Mouse (Mus musculus) stomach, embryonic 15.5 days (tissue): ENCODE data around the gene Lsg1. TPM values are rescaled to one million over a fixed set of nuclear protein-coding genes. Genes with fewer than 3 reads are reported as not detected.
A peak's percentile ranks its signal among the peaks of the same experiment; 100 is the strongest.

Experiments used
- ATAC-seq: fragments of 200-750 bp; cut with Nextera tagmentation; 2 replicates; pipeline ENCODE4 v1.8.0; 2017; ENCODE audit warnings: low read depth, moderate number of reproducible peaks, moderate TSS enrichment; ENCODE audit not compliant: insufficient read depth, low FRiP score
- H3K27ac ChIP-seq: fragments of 300-500 bp; sonication (generic); 2 replicates; pipeline ENCODE4 v1.5.1; 2015; ENCODE audit warnings: mild to moderate bottlenecking, inconsistent platforms
- H3K27me3 ChIP-seq: fragments of 300-500 bp; sonication (generic); replicated peaks from 2 replicates; pipeline ENCODE4 v1.6.1; 2015; ENCODE audit warnings: inconsistent platforms
- H3K36me3 ChIP-seq: fragments of 300-500 bp; sonication (generic); 2 replicates; pipeline ENCODE4 v1.6.1; 2015; ENCODE audit warnings: inconsistent platforms
- H3K4me1 ChIP-seq: fragments of 300-500 bp; sonication (generic); 2 replicates; pipeline ENCODE4 v1.6.1; 2015; ENCODE audit warnings: inconsistent platforms
- H3K4me2 ChIP-seq: fragments of 300-500 bp; sonication (generic); 2 replicates; pipeline ENCODE4 v1.6.1; 2015; ENCODE audit warnings: mild to moderate bottlenecking, inconsistent platforms
- H3K4me3 ChIP-seq: fragments of 300-500 bp; sonication (generic); replicated peaks from 2 replicates; pipeline ENCODE4 v1.5.1; 2015; ENCODE audit warnings: inconsistent platforms
- H3K9ac ChIP-seq: fragments of 300-500 bp; sonication (generic); 2 replicates; pipeline ENCODE4 v1.6.1; 2015; ENCODE audit warnings: inconsistent platforms
- H3K9me3 ChIP-seq: fragments of 300-500 bp; sonication (generic); 2 replicates; pipeline ENCODE4 v1.6.1; 2016; ENCODE audit warnings: inconsistent platforms
- WGBS: fragments of 180-500 bp; shearing (Covaris S2); methylation state at CpG from one replicate; pipeline ENCODE4 v1.1.7; 2015; 5-methylcytosine and 5-hydroxymethylcytosine counted together
- polyA plus RNA-seq: library from polyadenylated mRNA; unstranded; fragments of >200 nt; fragmentation: Nextera tagmentation; extraction: Ambion mirVana; gene quantifications from 2 replicates; pipeline ENCODE4 v1.2.1, GENCODE M21; 2015

The Lsg1 gene
- polyA plus RNA-seq, 1 experiment from 2014 or later = 56.1 TPM

- WGBS = 73% methylated on average over 13 of the region's 13 CpGs
- Histone ChIP-seq H3K4me3 (peak overlapping the region; percentile 70), H3K27ac (peak overlapping the region; percentile 54), H3K4me1 (peaks cover 22% of the 10 kb centered on the region), H3K9me3 (no peaks in the 10 kb centered on the region), H3K9ac (no peak overlapping the region; the same call in 1 of the 2 replicates), H3K36me3 (no peaks in the 10 kb centered on the region), H3K4me2 (peak overlapping the region; percentile 72), H3K27me3 (no peaks in the 10 kb centered on the region)
- no peak for ATAC-seq
These were observed 75.6 kb downstream of the Lsg1 start for GRCm38 (mm10) chr16:30511563-30512340.

- Histone ChIP-seq H3K4me2 (peak overlapping the region; percentile 72), H3K9me3 (no peaks in the 10 kb centered on the region), H3K36me3 (no peaks in the 10 kb centered on the region), H3K4me3 (peak overlapping the region; percentile 70), H3K9ac (peak overlapping the region; percentile 64; the same call in 1 of the 2 replicates), H3K27ac (peak overlapping the region; percentile 93), H3K27me3 (no peaks in the 10 kb centered on the region), H3K4me1 (peaks cover 22% of the 10 kb centered on the region)
- peak; percentile 84 for ATAC-seq
- 3% methylated on average over 44 of the region's 44 CpGs for WGBS
These were observed 76.6 kb downstream of the Lsg1 start for GRCm38 (mm10) chr16:30510504-30511451.

Other genes starting within 250 kb of the Lsg1 start
- gene Atp13a3, start 181.6 kb downstream of the Lsg1 start, polyA plus RNA-seq = 14.1 and 14.7 TPM in 2 replicates
- 11.7 and 13.6 TPM in 2 replicates for gene Tmem44, start 36.8 kb downstream of the Lsg1 start, polyA plus RNA-seq
- 16.8 and 19.4 TPM in 2 replicates for gene Fam43a, start 12.1 kb upstream of the Lsg1 start, polyA plus RNA-seq